Mouse (Mus musculus) CH12.LX (cell line): Measurements from ENCODE around the gene Abca4. TPM values are rescaled to one million over a fixed set of nuclear protein-coding genes. Genes with fewer than 3 reads are reported as not detected.
A peak's percentile ranks its signal among the peaks of the same experiment; 100 is the strongest.

ENCODE experiments used
- DNase-seq: peaks from one replicate; pipeline ENCODE4 v3.0.0-alpha.2; 2013; ENCODE audit errors: extremely low read depth
- H3K27ac ChIP-seq: 2 replicates; pipeline ENCODE4 v1.5.1; 2012; ENCODE audit warnings: low read depth, mild to moderate bottlenecking, control low read depth, moderate library complexity; ENCODE audit not compliant: insufficient read depth
- H3K27me3 ChIP-seq: replicated peaks from 2 replicates; pipeline ENCODE3; 2012; ENCODE audit warnings: inconsistent platforms
- H3K36me3 ChIP-seq, 2 experiments: replicated peaks in 1 of 2; 2 replicates each; pipeline versions ENCODE3 to v1.6.1; 2012; ENCODE audit warnings: inconsistent platforms in 1 of 2, low read length in 1 of 2, mild to moderate bottlenecking in 1 of 2, mixed read lengths in 1 of 2, moderate library complexity in 1 of 2; ENCODE audit not compliant: control insufficient read depth in 1 of 2, insufficient read depth in 1 of 2
- H3K4me1 ChIP-seq, 2 experiments: 2 replicates each; pipeline ENCODE4 v1.6.1; 2012; ENCODE audit warnings: inconsistent platforms in 1 of 2, moderate library complexity in 1 of 2; ENCODE audit not compliant: insufficient read depth in 2 of 2, control insufficient read depth in 1 of 2
- H3K4me2 ChIP-seq: 2 replicates; pipeline ENCODE4 v1.6.1; 2012; ENCODE audit warnings: low read depth, mild to moderate bottlenecking, control low read depth; ENCODE audit not compliant: poor library complexity, insufficient read depth, severe bottlenecking
- H3K4me3 ChIP-seq, 3 experiments: fragments of 150-350 bp in 1 of 3; sonication (generic) in 1 of 3; replicated peaks in 1 of 3; 2 replicates each; pipeline versions ENCODE3 to v1.5.1; 2011 to 2012; ENCODE audit warnings: low read depth in 2 of 3, low read length in 2 of 3, mild to moderate bottlenecking in 2 of 3, moderate library complexity in 2 of 3, control low read depth in 1 of 3, improper control_type of control experiment in 1 of 3, inconsistent platforms in 1 of 3, mixed read lengths in 1 of 3; ENCODE audit not compliant: poor library complexity in 1 of 3
- H3K79me2 ChIP-seq: replicated peaks from 2 replicates; pipeline ENCODE4 v1.6.1; 2012; ENCODE audit warnings: mild to moderate bottlenecking, moderate library complexity; ENCODE audit not compliant: control insufficient read depth, poor library complexity, insufficient read depth, severe bottlenecking; ENCODE audit errors: extremely low read depth
- H3K9ac ChIP-seq: 2 replicates; pipeline ENCODE4 v1.6.1; 2012; ENCODE audit warnings: low read depth, mild to moderate bottlenecking, control low read depth, moderate library complexity; ENCODE audit not compliant: insufficient read depth
- H3K9me3 ChIP-seq: replicated peaks from 2 replicates; pipeline ENCODE3; 2012; ENCODE audit warnings: low read length, inconsistent platforms, mixed read lengths
- BHLHE40 ChIP-seq: IDR thresholded peaks from 2 replicates; pipeline ENCODE4 v1.6.1; 2011; ENCODE audit warnings: mild to moderate bottlenecking, low read depth, low read length, improper control_type of control experiment
- CHD1 ChIP-seq: IDR thresholded peaks from 2 replicates; pipeline ENCODE4 v1.6.1; 2012; ENCODE audit warnings: low read depth, low read length, improper control_type of control experiment, inconsistent platforms
- CHD2 ChIP-seq: IDR thresholded peaks from 2 replicates; pipeline ENCODE4 v1.6.1; 2011; ENCODE audit warnings: low read length, improper control_type of control experiment
- EP300 ChIP-seq: IDR thresholded peaks from 2 replicates; pipeline ENCODE4 v1.6.1; 2011; ENCODE audit warnings: low read length, improper control_type of control experiment
- GABPA ChIP-seq: IDR thresholded peaks from 2 replicates; pipeline ENCODE4 v1.6.1; 2012; ENCODE audit warnings: low read depth, low read length, improper control_type of control experiment, inconsistent platforms; ENCODE audit not compliant: insufficient replicate concordance
- HCFC1 ChIP-seq: IDR thresholded peaks from 2 replicates; pipeline ENCODE4 v1.6.1; 2012; ENCODE audit warnings: low read depth, mild to moderate bottlenecking, inconsistent platforms, low read length, improper control_type of control experiment
- IRF4 ChIP-seq: IDR thresholded peaks from 2 replicates; pipeline ENCODE4 v1.6.1; 2014; ENCODE audit warnings: low read depth, mild to moderate bottlenecking, inconsistent platforms, low read length, improper control_type of control experiment
- JUN ChIP-seq: IDR thresholded peaks from 2 replicates; pipeline ENCODE4 v1.6.1; 2011; ENCODE audit warnings: low read depth, mild to moderate bottlenecking, low read length, improper control_type of control experiment, moderate library complexity; ENCODE audit not compliant: insufficient read depth
- JUND ChIP-seq: conservative IDR thresholded peaks from 2 replicates; pipeline ENCODE4 v1.6.1; 2011; ENCODE audit warnings: low read depth, low read length, improper control_type of control experiment
- MAFK ChIP-seq: IDR thresholded peaks from 2 replicates; pipeline ENCODE4 v1.6.1; 2011; ENCODE audit warnings: low read length, improper control_type of control experiment; ENCODE audit not compliant: insufficient replicate concordance
- MAX ChIP-seq: IDR thresholded peaks from 2 replicates; pipeline ENCODE4 v1.6.1; 2011; ENCODE audit warnings: low read length, improper control_type of control experiment
- MAZ ChIP-seq: IDR thresholded peaks from 2 replicates; pipeline ENCODE4 v1.6.1; 2012; ENCODE audit warnings: low read depth, mild to moderate bottlenecking, inconsistent platforms, low read length, improper control_type of control experiment, moderate library complexity
- MEF2A ChIP-seq: IDR thresholded peaks from 2 replicates; pipeline ENCODE4 v1.6.1; 2014; ENCODE audit warnings: low read depth, mild to moderate bottlenecking, inconsistent platforms, low read length, improper control_type of control experiment, borderline replicate concordance
- MXI1 ChIP-seq: IDR thresholded peaks from 2 replicates; pipeline ENCODE4 v1.6.1; 2011; ENCODE audit warnings: mild to moderate bottlenecking, low read depth, low read length, improper control_type of control experiment
- MYC ChIP-seq: IDR thresholded peaks from 2 replicates; pipeline ENCODE4 v1.6.1; 2011; ENCODE audit warnings: low read depth, mild to moderate bottlenecking, improper control_type of control experiment, low read length
- NRF1 ChIP-seq: IDR thresholded peaks from 2 replicates; pipeline ENCODE4 v1.6.1; 2014; ENCODE audit warnings: low read depth, mild to moderate bottlenecking, inconsistent platforms, low read length, improper control_type of control experiment, moderate library complexity
- SIN3A ChIP-seq: IDR thresholded peaks from 2 replicates; pipeline ENCODE4 v1.6.1; 2012; ENCODE audit warnings: low read length, improper control_type of control experiment, inconsistent platforms
- SMC3 ChIP-seq: IDR thresholded peaks from 2 replicates; pipeline ENCODE4 v1.6.1; 2011; ENCODE audit warnings: low read depth, low read length, improper control_type of control experiment
- TBP ChIP-seq: conservative IDR thresholded peaks from 2 replicates; pipeline ENCODE4 v1.6.1; 2011; ENCODE audit warnings: low read depth, low read length, improper control_type of control experiment
- TCF12 ChIP-seq: IDR thresholded peaks from 2 replicates; pipeline ENCODE4 v1.6.1; 2014; ENCODE audit warnings: low read depth, mild to moderate bottlenecking, inconsistent platforms, low read length, improper control_type of control experiment
- UBTF ChIP-seq: IDR thresholded peaks from 2 replicates; pipeline ENCODE4 v1.6.1; 2012; ENCODE audit warnings: low read depth, mild to moderate bottlenecking, inconsistent platforms, low read length, improper control_type of control experiment, moderate library complexity
- USF1 ChIP-seq: IDR thresholded peaks from 2 replicates; pipeline ENCODE4 v1.6.1; 2014; ENCODE audit warnings: low read depth, mild to moderate bottlenecking, inconsistent platforms, low read length, improper control_type of control experiment
- ZC3H11A ChIP-seq: IDR thresholded peaks from 2 replicates; pipeline ENCODE4 v1.6.1; 2012; ENCODE audit warnings: low read depth, mild to moderate bottlenecking, inconsistent platforms, low read length, improper control_type of control experiment
- ZNF384 ChIP-seq: IDR thresholded peaks from 2 replicates; pipeline ENCODE4 v1.6.1; 2012; ENCODE audit warnings: low read depth, low read length, improper control_type of control experiment, inconsistent platforms
- dilution Hi-C: fragments of 300-500 bp; cut with MboI; formaldehyde crosslinking; loops from 2 replicates; pipeline ENCODE4 v1.14.3; 2020; ENCODE audit warnings: low sequenced_read_pairs; ENCODE audit not compliant: extremely low pct_unique_long_range_greater_than_20kb, extremely low pct_ligation_motif_present
- in situ Hi-C: fragments of 300-500 bp; cut with MboI; formaldehyde crosslinking; loops from 3 replicates; pipeline ENCODE4 v1.14.3; 2019; ENCODE audit warnings: low sequenced_read_pairs, low pct_ligation_motif_present, low pct_unique_long_range_greater_than_20kb, mixed read lengths
- polyA plus RNA-seq: library from polyadenylated mRNA; unstranded; fragments of >175 nt; gene quantifications from 2 replicates; pipeline ENCODE4 v1.2.1, GENCODE M21; 2012; ENCODE audit warnings: low read depth; ENCODE audit not compliant: insufficient read length
- total RNA-seq, 2 experiments: library from RNA; depleted of rRNA; stranded (reverse); fragments of 300-350 nt in 1 of 2; fragments of >200 nt in 1 of 2; gene quantifications; 2 replicates each; pipeline ENCODE4 v1.2.3; 2012 to 2014

The Abca4 gene
- total and polyA plus RNA-seq, 3 experiments: 0.34 to 0.57 (median 0.46) TPM

- in situ Hi-C loops: no loop called here
- Histone ChIP-seq H3K9ac (no peak overlapping the region), H3K27ac (no peak overlapping the region), H3K27me3 (no peaks in the 10 kb centered on the region), H3K9me3 (no peaks in the 10 kb centered on the region), H3K4me2 (no peak overlapping the region; the same call in 1 of the 2 replicates), H3K36me3 (no peaks in the 10 kb centered on the region), H3K4me3 (no peak overlapping the region), H3K4me1 (peaks cover 5 to 30% of the 10 kb centered on the region in 2 experiments; a peak in 3 of 4 replicates), H3K79me2 (no peaks in the 10 kb centered on the region)
- TF ChIP-seq ZNF384: peak; percentile 86
- TF ChIP-seq IRF4: peak; percentile 21; the same call in 1 of the 2 replicates
- 0 out of 2 replicates have a peak, but pooled peaks have one; percentile 15 for TF ChIP-seq MAFK
- peak; percentile 30; the same call in 1 of the 2 replicates for TF ChIP-seq EP300
- TF ChIP-seq MXI1: no peak
- TF ChIP-seq BHLHE40: peak; percentile 66
- peak; percentile 20 for DNase-seq
- dilution Hi-C loops: no loop called here
Observed at GRCm38 (mm10) chr3:122033248-122033837, 10.9 kb upstream of the Abca4 start.

- H3K4me1 ChIP-seq: peaks cover 7 to 30% of the 10 kb centered on the region in 2 experiments; a peak in 3 of 4 replicates
- in situ Hi-C loops: no loop called here
Observed at GRCm38 (mm10) chr3:122034240-122034639, 10.0 kb upstream of the Abca4 start.

GRCm38 (mm10) chr3:122035092-122035491, 9.2 kb upstream of the Abca4 start:
- H3K4me2 ChIP-seq: no peak overlapping the region
- H3K9ac ChIP-seq: no peak overlapping the region
- no peaks in the 10 kb centered on the region for H3K9me3 ChIP-seq
- dilution Hi-C loops (no loop called here), in situ Hi-C loops (no loop called here)
- H3K27me3 ChIP-seq: no peaks in the 10 kb centered on the region
- H3K36me3 ChIP-seq: no peaks in the 10 kb centered on the region
- no peak overlapping the region for H3K4me3 ChIP-seq
- no peaks in the 10 kb centered on the region for H3K79me2 ChIP-seq
- peaks cover 7 to 30% of the 10 kb centered on the region in 2 experiments; a peak in 3 of 4 replicates for H3K4me1 ChIP-seq
- TF ChIP-seq SIN3A (no peak), GABPA (no peak), MYC (no peak), CHD2 (no peak), TBP (no peak), JUND (no peak), MEF2A (no peak), ZC3H11A (no peak), CHD1 (no peak)
- DNase-seq: no peak
- no peak overlapping the region for H3K27ac ChIP-seq

More at GRCm38 (mm10) chr3:122034240-122034639, 10.0 kb upstream of the Abca4 start:
- no peaks in the 10 kb centered on the region for H3K79me2 ChIP-seq
- H3K4me3 ChIP-seq: no peak overlapping the region
- no peak for TF ChIP-seq HCFC1
- TF ChIP-seq JUN: no peak
- TF ChIP-seq NRF1: no peak
- no peak for TF ChIP-seq UBTF
- TF ChIP-seq EP300: no peak
- TF ChIP-seq SMC3: no peak
- no peak for TF ChIP-seq MYC
- no peak for TF ChIP-seq MAX
- no peak for TF ChIP-seq CHD1
- no peak for TF ChIP-seq MAZ
- no peak for TF ChIP-seq ZNF384
- TF ChIP-seq TCF12: no peak
- no peak for TF ChIP-seq BHLHE40
- TF ChIP-seq MXI1: no peak
- no peak for TF ChIP-seq USF1
- TF ChIP-seq CHD2: no peak
- no peak overlapping the region for H3K27ac ChIP-seq
- no peaks in the 10 kb centered on the region for H3K27me3 ChIP-seq
- no peak for DNase-seq
- H3K4me2 ChIP-seq: no peak overlapping the region
- H3K36me3 ChIP-seq: no peaks in the 10 kb centered on the region
- H3K9me3 ChIP-seq: no peaks in the 10 kb centered on the region
- no peak overlapping the region for H3K9ac ChIP-seq
- dilution Hi-C loops: no loop called here
